Mouse (Mus musculus): ENCODE data around the gene Fam107b.

Gene Fam107b

GRCm38 (mm10) chr2:3570186-3570585, at the start of gene Fam107b:
Fam107b (plus strand) TSS chr2:3570488.
- no peak for DNase-seq (ENCODE audit: low spot score)

GRCm38 (mm10) chr2:3522558-3522957, 47.7 kb upstream of the Fam107b start:
- no peak for DNase-seq (ENCODE audit: low spot score)

GRCm38 (mm10) chr2:3526288-3526687, 44.0 kb upstream of the Fam107b start:
- no peak for DNase-seq (ENCODE audit: low spot score)

- no peak for DNase-seq (ENCODE audit: low spot score)
These were observed 28.8 kb upstream of the Fam107b start for GRCm38 (mm10) chr2:3541307-3542079.

GRCm38 (mm10) chr2:3546055-3546454, 24.2 kb upstream of the Fam107b start:
- no peak for DNase-seq (ENCODE audit: low spot score)

- peak; percentile 49 for DNase-seq (ENCODE audit: low spot score)
These were observed 23.7 kb upstream of the Fam107b start for GRCm38 (mm10) chr2:3546588-3546987.

GRCm38 (mm10) chr2:3570606-3571005, 318 bp downstream of the Fam107b start:
- no peak for DNase-seq (ENCODE audit: low spot score)

GRCm38 (mm10) chr2:3573883-3574282, 3.6 kb downstream of the Fam107b start:
- no peak for DNase-seq (ENCODE audit: low spot score)

GRCm38 (mm10) chr2:3575140-3575539, 4.9 kb downstream of the Fam107b start:
- DNase-seq (ENCODE audit: low spot score), result no peak

GRCm38 (mm10) chr2:3576346-3576745, 6.1 kb downstream of the Fam107b start:
- DNase-seq (ENCODE audit: low spot score), result no peak

GRCm38 (mm10) chr2:3577216-3577615, 6.9 kb downstream of the Fam107b start:
- DNase-seq (ENCODE audit: low spot score), result no peak

- DNase-seq (ENCODE audit: low spot score), result no peak
These were observed 8.1 kb downstream of the Fam107b start for GRCm38 (mm10) chr2:3578180-3578902.

GRCm38 (mm10) chr2:3579316-3579902, 9.1 kb downstream of the Fam107b start:
- no peak for DNase-seq (ENCODE audit: low spot score)

- DNase-seq (ENCODE audit: low spot score), result no peak
These were observed 12.5 kb downstream of the Fam107b start for GRCm38 (mm10) chr2:3582830-3583229.

- no peak for DNase-seq (ENCODE audit: low spot score)
These were observed 15.0 kb downstream of the Fam107b start for GRCm38 (mm10) chr2:3585231-3585783.

- no peak for DNase-seq (ENCODE audit: low spot score)
These were observed 20.0 kb downstream of the Fam107b start for GRCm38 (mm10) chr2:3590086-3590915.

GRCm38 (mm10) chr2:3590916-3591197, 20.6 kb downstream of the Fam107b start:
- DNase-seq (ENCODE audit: low spot score), result no peak

- no peak for DNase-seq (ENCODE audit: low spot score)
These were observed 24.5 kb downstream of the Fam107b start for GRCm38 (mm10) chr2:3594663-3595318.

- no peak for DNase-seq (ENCODE audit: low spot score)
These were observed 30.1 kb downstream of the Fam107b start for GRCm38 (mm10) chr2:3600421-3600820.

- DNase-seq (ENCODE audit: low spot score), result no peak
These were observed 32.3 kb downstream of the Fam107b start for GRCm38 (mm10) chr2:3602599-3602998.

- DNase-seq (ENCODE audit: low spot score), result no peak
These were observed 32.9 kb downstream of the Fam107b start for GRCm38 (mm10) chr2:3603181-3603580.

Measured in urinary bladder, postnatal 14 days (tissue).